Mouse (Mus musculus): ENCODE data around the gene Fam83e. TPM values are rescaled to one million over a fixed set of nuclear protein-coding genes. Genes with fewer than 3 reads are reported as not detected.

Gene Fam83e
- polyA plus RNA-seq (2012; rRNA removed) = 0.92 and 0.95 TPM in 2 replicates
- 0.30 and 0.48 TPM in 2 replicates for polyA plus RNA-seq (2014; fragmentation: Nextera tagmentation; extraction: Ambion mirVana)

DNA sequence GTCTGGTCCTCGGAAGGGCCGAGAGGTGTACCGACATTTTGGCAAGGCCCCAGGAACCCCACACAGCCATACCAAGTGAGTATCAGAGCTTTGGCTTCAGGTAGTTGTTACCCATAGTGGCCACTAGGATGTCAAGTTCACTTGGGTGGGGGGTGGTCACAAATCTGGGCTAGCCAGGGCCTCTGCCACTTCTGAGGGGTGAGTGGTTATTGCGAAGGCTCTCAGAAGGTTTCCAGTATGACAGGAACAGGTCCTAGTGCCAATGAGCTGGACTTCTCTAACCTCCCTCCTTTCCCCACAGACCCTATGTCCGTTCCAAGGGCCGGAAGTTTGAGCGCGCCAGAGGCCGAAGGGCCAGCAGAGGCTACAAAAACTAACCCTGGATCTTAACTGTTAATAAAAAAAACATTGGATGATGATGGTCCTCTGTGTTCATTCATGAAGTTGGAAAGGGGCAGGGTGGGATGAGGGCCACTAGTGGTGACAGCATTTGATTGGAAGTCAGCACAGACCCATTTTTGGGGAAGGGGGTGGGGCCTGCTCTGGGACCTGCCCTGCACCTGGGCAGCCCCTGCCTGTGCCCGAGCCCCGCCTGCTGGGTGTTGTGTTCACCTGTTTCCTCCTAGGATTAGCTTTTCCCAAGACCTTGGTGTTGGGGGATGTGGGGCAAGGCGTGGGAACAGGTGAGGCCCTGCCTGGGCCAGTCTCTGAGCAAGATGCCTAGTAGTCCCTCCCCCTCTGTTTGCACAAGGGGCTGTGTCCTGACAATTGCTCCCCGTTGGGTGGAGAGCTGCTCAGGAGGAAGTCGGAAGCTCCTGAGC is at the start of gene Fam83e:
Gene Fam83e (plus strand): TSS at position 800 of the 821 bp plus-strand sequence.
- 81% methylated on average over 14 of the region's 14 CpGs for WGBS
- Histone ChIP-seq H3K36me3 (ENCODE audit: control insufficient read depth, insufficient read depth, low read length) (peaks cover 67% of the 10 kb centered on the region), H3K4me2 (replicated peaks; ENCODE audit: low read depth, low read length, severe bottlenecking) (no peak within 1 kb of the TSS)

DNA sequence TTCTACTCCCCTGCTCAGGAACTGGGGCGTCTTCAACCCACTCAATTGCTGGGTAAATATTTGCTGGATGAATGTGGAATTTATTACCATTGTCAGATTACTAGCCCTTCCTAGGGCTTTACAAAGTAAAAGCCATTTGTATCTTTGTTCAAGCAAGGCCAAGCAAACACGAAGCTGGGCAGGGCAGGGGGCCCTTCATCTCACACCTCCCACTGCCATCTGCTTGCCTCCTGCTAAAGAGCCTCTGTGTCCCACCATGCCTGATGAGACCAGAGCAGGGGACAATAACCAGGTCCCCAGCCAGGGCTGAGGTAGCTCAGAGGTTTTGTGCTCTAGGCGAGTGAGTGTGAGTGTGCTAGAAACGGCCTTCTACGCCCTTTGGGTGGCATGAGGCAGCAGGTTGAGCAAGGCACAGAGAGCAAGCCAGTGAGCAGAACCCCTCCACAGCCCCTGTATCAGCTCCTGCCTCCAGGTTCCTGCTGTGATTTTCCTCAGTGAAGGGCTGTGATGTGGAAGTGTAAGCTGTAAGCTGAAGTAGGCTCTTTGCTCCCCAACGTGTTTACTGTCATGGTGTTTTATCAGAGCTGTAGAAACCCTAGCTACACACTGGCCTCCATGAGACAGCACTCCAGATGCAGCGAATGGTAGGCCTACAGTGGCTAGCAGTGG is 43.3 kb upstream of the Fam83e start:
- Histone ChIP-seq H3K36me3 (ENCODE audit: control insufficient read depth, insufficient read depth, low read length) (no peaks in the 10 kb centered on the region), H3K4me2 (replicated peaks; ENCODE audit: low read depth, low read length, severe bottlenecking) (no peak overlapping the region), H3K4me1 (ENCODE audit: control insufficient read depth, insufficient read depth, low read length) (no peaks in the 10 kb centered on the region), H3K9ac (ENCODE audit: low read depth, low read length, severe bottlenecking) (no peak overlapping the region), H3K9me3 (ENCODE audit: control insufficient read depth, low read length) (no peaks in the 10 kb centered on the region), H3K27ac (replicated peaks; ENCODE audit: low read depth, low read length) (no peak overlapping the region), H3K27me3 (ENCODE audit: control insufficient read depth, insufficient read depth, low read length) (no peaks in the 10 kb centered on the region), H3K4me3 (replicated peaks; ENCODE audit: low read length) (no peak overlapping the region)
- ATAC-seq (ENCODE audit: low FRiP score, low read depth) = no peak
- no peak for TF ChIP-seq POLR2A (IDR thresholded peaks at IDR 0.05; ENCODE audit: borderline replicate concordance, extremely low read depth, insufficient read depth, insufficient read length)
- DNase-seq (ENCODE audit: low spot score) = no peak
- 67% methylated on average over 7 of the region's 7 CpGs for WGBS

More for the DNA sequence above, at the start of gene Fam83e:
- Histone ChIP-seq H3K27ac (replicated peaks; ENCODE audit: low read depth, low read length) (no peak within 1 kb of the TSS), H3K9me3 (ENCODE audit: control insufficient read depth, low read length) (no peaks in the 10 kb centered on the region), H3K4me1 (ENCODE audit: control insufficient read depth, insufficient read depth, low read length) (peaks cover 21% of the 10 kb centered on the region), H3K4me3 (replicated peaks; ENCODE audit: low read length) (no peak within 1 kb of the TSS), H3K9ac (ENCODE audit: low read depth, low read length, severe bottlenecking) (no peak within 1 kb of the TSS), H3K27me3 (ENCODE audit: control insufficient read depth, insufficient read depth, low read length) (no peaks in the 10 kb centered on the region)
- DNase-seq (ENCODE audit: low spot score) (no peak), ATAC-seq (ENCODE audit: low FRiP score, low read depth) (no peak)
- no peak for TF ChIP-seq POLR2A (IDR thresholded peaks at IDR 0.05; ENCODE audit: borderline replicate concordance, extremely low read depth, insufficient read depth, insufficient read length)

DNA sequence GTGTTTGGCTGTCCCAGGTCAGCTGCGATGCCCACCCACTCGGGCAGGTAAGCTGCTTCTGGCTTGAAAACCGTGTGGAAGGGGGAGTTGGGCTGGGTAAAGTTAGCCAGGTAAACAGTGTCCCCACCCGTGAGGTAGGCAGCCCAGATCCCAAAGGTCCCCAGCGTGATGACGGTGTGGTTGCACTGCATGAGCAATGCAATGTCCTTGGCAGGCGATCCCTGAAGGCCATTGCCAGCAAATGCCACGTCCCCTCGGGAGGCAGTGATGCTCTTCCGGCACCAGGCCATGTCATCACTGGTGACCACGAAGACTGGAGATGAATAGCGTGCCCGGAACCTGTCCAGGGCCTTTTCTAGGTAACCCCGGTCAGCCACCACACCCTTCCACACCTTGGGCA is 42.5 kb upstream of the Fam83e start:
- H3K9me3 ChIP-seq (ENCODE audit: control insufficient read depth, low read length) = no peaks in the 10 kb centered on the region
- no peak overlapping the region for H3K4me3 ChIP-seq (replicated peaks; ENCODE audit: low read length)
- no peak overlapping the region for H3K9ac ChIP-seq (ENCODE audit: low read depth, low read length, severe bottlenecking)
- DNase-seq (ENCODE audit: low spot score) (no peak), ATAC-seq (ENCODE audit: low FRiP score, low read depth) (no peak)
- TF ChIP-seq POLR2A (IDR thresholded peaks at IDR 0.05; ENCODE audit: borderline replicate concordance, extremely low read depth, insufficient read depth, insufficient read length) = no peak
- H3K27ac ChIP-seq (replicated peaks; ENCODE audit: low read depth, low read length) = no peak overlapping the region
- H3K36me3 ChIP-seq (ENCODE audit: control insufficient read depth, insufficient read depth, low read length) = no peaks in the 10 kb centered on the region
- H3K4me1 ChIP-seq (ENCODE audit: control insufficient read depth, insufficient read depth, low read length) = no peaks in the 10 kb centered on the region
- H3K4me2 ChIP-seq (replicated peaks; ENCODE audit: low read depth, low read length, severe bottlenecking) = no peak overlapping the region
- H3K27me3 ChIP-seq (ENCODE audit: control insufficient read depth, insufficient read depth, low read length) = no peaks in the 10 kb centered on the region
- 92% methylated on average over 12 of the region's 14 CpGs for WGBS

DNA sequence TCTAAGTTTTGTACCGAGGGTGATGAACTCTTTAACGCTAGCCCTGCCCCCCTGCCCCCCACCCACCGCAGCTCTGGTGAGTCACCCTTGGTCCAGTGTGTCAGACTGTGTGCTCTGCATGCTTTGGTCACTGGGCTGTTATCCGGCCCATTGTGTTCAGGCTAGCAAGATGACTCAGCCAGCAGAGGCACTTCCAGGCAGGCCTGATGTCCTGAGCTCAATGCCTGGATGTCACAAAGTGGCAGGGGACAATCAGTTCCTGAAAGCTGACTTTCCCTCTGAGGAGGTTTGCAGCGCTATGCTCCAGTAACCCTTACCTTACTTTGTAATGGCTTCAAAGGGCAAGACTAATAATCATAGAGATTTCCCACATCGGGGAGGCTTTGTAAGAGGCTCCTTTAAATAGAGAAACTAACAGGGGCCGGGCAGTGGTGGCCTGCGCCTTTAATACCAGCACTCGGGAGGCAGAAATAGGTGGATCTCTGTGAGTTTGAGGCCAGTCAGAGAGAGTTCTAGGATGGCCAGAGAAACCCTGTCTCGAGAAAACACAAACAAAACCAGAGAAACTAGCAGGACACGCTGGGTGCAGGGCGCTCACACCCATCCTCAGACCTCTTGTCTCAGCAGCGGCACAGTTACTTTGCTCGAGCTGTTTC is 40.9 kb upstream of the Fam83e start:
- Histone ChIP-seq H3K4me2 (replicated peaks; ENCODE audit: low read depth, low read length, severe bottlenecking) (no peak overlapping the region), H3K9ac (ENCODE audit: low read depth, low read length, severe bottlenecking) (no peak overlapping the region), H3K27me3 (ENCODE audit: control insufficient read depth, insufficient read depth, low read length) (no peaks in the 10 kb centered on the region), H3K4me1 (ENCODE audit: control insufficient read depth, insufficient read depth, low read length) (0 out of 2 replicates have a peak, but pooled peaks cover under 1% of the 10 kb centered on the region), H3K27ac (replicated peaks; ENCODE audit: low read depth, low read length) (no peak overlapping the region), H3K36me3 (ENCODE audit: control insufficient read depth, insufficient read depth, low read length) (no peaks in the 10 kb centered on the region), H3K4me3 (replicated peaks; ENCODE audit: low read length) (no peak overlapping the region), H3K9me3 (ENCODE audit: control insufficient read depth, low read length) (no peaks in the 10 kb centered on the region)
- TF ChIP-seq POLR2A (IDR thresholded peaks at IDR 0.05; ENCODE audit: borderline replicate concordance, extremely low read depth, insufficient read depth, insufficient read length) = no peak
- DNase-seq (ENCODE audit: low spot score) (no peak), ATAC-seq (ENCODE audit: low FRiP score, low read depth) (no peak)
- 78% methylated on average over 14 of the region's 14 CpGs for WGBS

DNA sequence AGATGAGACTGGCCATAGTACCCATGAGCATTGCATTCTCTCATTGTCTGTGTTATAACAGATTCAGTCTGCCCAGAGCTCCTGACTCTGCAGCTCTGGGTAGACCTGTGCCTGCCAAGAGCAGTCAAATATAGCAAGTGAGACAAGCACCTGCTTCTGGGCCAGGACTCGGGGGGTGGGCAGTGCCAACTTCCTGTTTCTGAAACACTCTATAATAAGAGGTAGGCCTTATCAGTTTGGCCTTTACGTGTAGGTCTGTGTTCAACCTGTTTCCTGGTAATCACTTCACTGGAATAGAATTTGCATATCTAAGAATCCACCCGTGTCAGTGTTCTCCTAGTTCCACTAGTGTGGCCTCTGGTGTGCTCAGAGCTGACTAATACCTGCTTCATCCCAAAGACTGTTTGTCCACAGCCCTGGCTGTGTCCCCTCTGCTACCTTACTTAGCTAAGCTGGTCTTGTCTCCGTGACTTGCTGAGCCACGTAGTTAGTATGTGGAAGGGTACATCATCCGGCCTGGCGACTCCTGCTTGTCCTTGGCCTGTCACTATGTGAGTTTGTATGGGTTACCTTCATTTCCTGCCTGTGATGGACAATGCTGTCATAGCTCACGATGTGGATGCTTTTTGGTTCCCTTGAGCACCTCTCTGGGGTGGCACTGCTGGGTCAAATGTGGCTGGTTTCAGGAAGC is 39.8 kb upstream of the Fam83e start:
- no peak overlapping the region for H3K9ac ChIP-seq (ENCODE audit: low read depth, low read length, severe bottlenecking)
- ATAC-seq (ENCODE audit: low FRiP score, low read depth) = no peak
- H3K4me2 ChIP-seq (replicated peaks; ENCODE audit: low read depth, low read length, severe bottlenecking) = no peak overlapping the region
- TF ChIP-seq POLR2A (IDR thresholded peaks at IDR 0.05; ENCODE audit: borderline replicate concordance, extremely low read depth, insufficient read depth, insufficient read length) = no peak
- H3K27ac ChIP-seq (replicated peaks; ENCODE audit: low read depth, low read length) = no peak overlapping the region
- H3K4me3 ChIP-seq (replicated peaks; ENCODE audit: low read length) = no peak overlapping the region
- DNase-seq (ENCODE audit: low spot score) = no peak
- H3K27me3 ChIP-seq (ENCODE audit: control insufficient read depth, insufficient read depth, low read length) = no peaks in the 10 kb centered on the region
- H3K9me3 ChIP-seq (ENCODE audit: control insufficient read depth, low read length) = no peaks in the 10 kb centered on the region
- peaks cover 4% of the 10 kb centered on the region; the same call in 1 of the 2 replicates for H3K4me1 ChIP-seq (ENCODE audit: control insufficient read depth, insufficient read depth, low read length)
- 84% methylated on average over 8 of the region's 8 CpGs for WGBS
- H3K36me3 ChIP-seq (ENCODE audit: control insufficient read depth, insufficient read depth, low read length) = no peaks in the 10 kb centered on the region
